Mouse (Mus musculus) forebrain, embryonic 14.5 days (tissue): ENCODE data around the gene Siae. TPM values are rescaled to one million over a fixed set of nuclear protein-coding genes. Genes with fewer than 3 reads are reported as not detected.

Source experiments
- ATAC-seq: fragments of 200-750 bp; cut with Nextera tagmentation; 2 replicates; pipeline ENCODE4 v1.8.0; 2017; ENCODE audit warnings: mild to moderate bottlenecking, moderate library complexity
- DNase-seq: peaks from one replicate; pipeline ENCODE4 v3.0.0-alpha.2; 2015; ENCODE audit warnings: low spot score
- H3K27ac ChIP-seq: fragments of 300-500 bp; sonication (generic); 2 replicates; pipeline ENCODE4 v1.5.1; 2014; ENCODE audit warnings: low read depth, mild to moderate bottlenecking, control low read depth, low read length, moderate library complexity
- H3K27me3 ChIP-seq: fragments of 300-500 bp; sonication (generic); replicated peaks from 2 replicates; pipeline ENCODE4 v1.6.1; 2014; ENCODE audit warnings: low read length, control low read depth, mixed read lengths; ENCODE audit not compliant: control insufficient read depth, insufficient read depth
- H3K36me3 ChIP-seq: fragments of 300-500 bp; sonication (generic); 2 replicates; pipeline ENCODE4 v1.6.1; 2014; ENCODE audit warnings: low read length, control low read depth; ENCODE audit not compliant: control insufficient read depth, insufficient read depth
- H3K4me1 ChIP-seq: fragments of 300-500 bp; sonication (generic); 2 replicates; pipeline ENCODE4 v1.6.1; 2014; ENCODE audit warnings: antibody characterized with exemption, low read length, control low read depth; ENCODE audit not compliant: control insufficient read depth, insufficient read depth
- H3K4me2 ChIP-seq: fragments of 300-500 bp; sonication (generic); 2 replicates; pipeline ENCODE4 v1.6.1; 2014; ENCODE audit warnings: mild to moderate bottlenecking, control low read depth, low read length
- H3K4me3 ChIP-seq: fragments of 300-500 bp; sonication (generic); 2 replicates; pipeline ENCODE4 v1.5.1; 2014; ENCODE audit warnings: low read depth, low read length, control low read depth
- H3K9ac ChIP-seq: fragments of 300-500 bp; sonication (generic); 2 replicates; pipeline ENCODE4 v1.6.1; 2014; ENCODE audit warnings: mild to moderate bottlenecking, low read length, control low read depth, moderate library complexity
- H3K9me3 ChIP-seq: fragments of 300-500 bp; sonication (generic); replicated peaks from 2 replicates; pipeline ENCODE4 v1.6.1; 2016; ENCODE audit warnings: low read length, control low read depth, mixed read lengths; ENCODE audit not compliant: control insufficient read depth
- WGBS: fragments of 180-500 bp; shearing (Covaris S2); extraction: QIAGEN DNeasy Blood & Tissue Kit; methylation state at CpG from one replicate; pipeline ENCODE4 v1.1.7; 2014; 5-methylcytosine and 5-hydroxymethylcytosine counted together
- polyA plus RNA-seq: library from polyadenylated mRNA; unstranded; fragments of >200 nt; fragmentation: Nextera tagmentation; extraction: Ambion mirVana; gene quantifications from 2 replicates; pipeline ENCODE4 v1.2.1, GENCODE M21; 2014

The Siae gene
- 8.5 and 10.5 TPM in 2 replicates for polyA plus RNA-seq

DNA sequence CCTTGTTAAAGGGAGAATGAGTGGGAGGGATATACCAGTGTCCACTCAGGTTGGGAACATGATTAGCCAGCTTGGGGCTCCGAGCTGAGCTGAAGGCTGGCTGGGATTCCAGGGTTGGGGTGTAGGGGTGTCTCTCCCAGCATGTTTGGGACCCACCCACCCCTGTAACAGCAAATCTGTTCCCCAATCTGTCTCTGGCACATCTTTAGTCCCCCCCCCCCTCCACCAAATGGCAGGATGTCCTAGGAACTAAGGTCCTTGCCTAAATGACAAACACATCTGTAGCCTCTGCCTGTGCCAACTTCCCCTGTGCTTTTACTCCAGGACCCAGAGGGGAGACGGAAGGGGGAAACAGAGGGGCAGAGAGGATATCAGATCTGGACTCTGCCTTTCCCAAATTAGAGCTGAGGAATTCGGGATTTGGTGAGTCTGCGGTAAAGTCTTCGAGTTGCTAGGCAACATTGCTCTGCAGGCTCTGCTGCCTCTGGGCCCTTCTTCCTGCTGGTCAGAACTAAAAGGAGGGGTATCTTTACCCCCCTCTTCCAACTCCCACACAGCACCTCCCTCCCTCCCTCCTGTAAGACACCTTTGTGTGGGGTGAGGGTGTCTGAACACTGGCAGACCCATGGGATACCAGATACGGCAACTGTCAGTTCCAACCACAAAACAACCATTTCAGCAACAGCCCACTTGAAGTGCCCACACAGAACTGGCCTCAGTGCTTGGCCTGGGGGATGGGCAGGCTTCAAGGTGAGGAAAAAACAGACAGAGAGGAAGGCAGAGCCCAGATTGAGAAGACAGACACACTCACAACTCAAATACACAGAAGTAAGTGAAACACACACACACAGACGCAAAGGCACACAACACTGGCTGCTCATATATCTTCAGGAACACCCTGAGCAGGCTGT is at the start of gene Siae:
Siae (plus strand) TSS at position 861 of the 911 bp plus-strand sequence.
- 22% methylated on average over 7 of the region's 7 CpGs for WGBS
- Histone ChIP-seq H3K4me2 (no peak within 1 kb of the TSS), H3K27ac (no peak within 1 kb of the TSS), H3K36me3 (no peaks in the 10 kb centered on the region), H3K9ac (0 out of 2 replicates have a peak within 1 kb of the TSS, but pooled peaks have one; percentile 17), H3K9me3 (no peaks in the 10 kb centered on the region), H3K4me1 (peaks cover 16% of the 10 kb centered on the region), H3K4me3 (no peak within 1 kb of the TSS), H3K27me3 (peaks cover 21% of the 10 kb centered on the region)
- DNase-seq (no peak), ATAC-seq (no peak)

DNA sequence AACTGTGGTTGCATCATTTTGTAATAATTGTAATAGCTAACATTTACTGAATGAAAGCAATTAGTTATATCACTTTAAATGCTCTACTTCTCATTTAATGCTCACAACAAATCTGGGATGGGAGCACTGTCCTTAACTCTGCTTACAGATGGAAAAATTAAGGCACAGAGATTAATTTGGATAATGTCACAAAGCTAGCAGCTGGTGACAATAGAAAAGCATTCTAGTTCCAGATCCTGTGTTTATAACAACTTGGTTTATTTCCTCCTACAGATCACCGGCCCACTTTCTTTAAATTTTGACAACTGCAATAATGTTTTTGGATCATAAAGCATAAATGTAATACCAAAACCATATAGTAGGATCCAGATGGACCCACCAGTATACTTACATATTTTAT is 49.5 kb upstream of the Siae start:
- no peak overlapping the region for H3K4me2 ChIP-seq
- no peak overlapping the region for H3K9ac ChIP-seq
- H3K9me3 ChIP-seq, result no peaks in the 10 kb centered on the region
- H3K27me3 ChIP-seq, result no peaks in the 10 kb centered on the region
- ATAC-seq, result no peak
- no peaks in the 10 kb centered on the region for H3K36me3 ChIP-seq
- DNase-seq, result no peak
- no peak overlapping the region for H3K4me3 ChIP-seq
- H3K27ac ChIP-seq, result no peak overlapping the region
- H3K4me1 ChIP-seq, result peaks cover 4% of the 10 kb centered on the region; the same call in 1 of the 2 replicates
- 93% methylated on average over 1 of the region's 1 CpGs for WGBS

DNA sequence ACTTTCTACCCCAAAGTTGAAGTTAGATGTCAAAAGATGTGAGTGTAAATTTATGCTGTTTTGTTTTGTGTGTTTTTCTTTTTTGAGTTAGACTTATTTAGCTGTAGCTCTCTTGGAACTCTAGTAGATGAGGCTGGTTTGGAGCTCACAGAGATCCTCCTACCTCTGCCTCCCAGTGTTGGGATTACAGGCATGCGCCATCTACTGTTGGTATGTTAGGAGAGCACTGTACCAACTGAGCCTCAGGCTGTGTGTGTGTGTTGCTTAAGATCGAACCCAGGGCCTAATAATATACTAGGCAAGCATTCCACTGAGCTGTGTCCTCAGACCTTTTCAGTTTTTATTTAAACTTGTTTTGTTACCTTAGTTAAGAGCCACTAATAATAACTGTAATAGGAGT is 43.4 kb upstream of the Siae start:
- Histone ChIP-seq H3K27me3 (no peaks in the 10 kb centered on the region), H3K4me1 (peaks cover 4% of the 10 kb centered on the region; the same call in 1 of the 2 replicates), H3K36me3 (no peaks in the 10 kb centered on the region), H3K4me3 (no peak overlapping the region), H3K4me2 (no peak overlapping the region), H3K27ac (no peak overlapping the region), H3K9me3 (no peaks in the 10 kb centered on the region), H3K9ac (no peak overlapping the region)
- no peak for ATAC-seq
- no peak for DNase-seq
- 91% methylated on average over 2 of the region's 2 CpGs for WGBS

DNA sequence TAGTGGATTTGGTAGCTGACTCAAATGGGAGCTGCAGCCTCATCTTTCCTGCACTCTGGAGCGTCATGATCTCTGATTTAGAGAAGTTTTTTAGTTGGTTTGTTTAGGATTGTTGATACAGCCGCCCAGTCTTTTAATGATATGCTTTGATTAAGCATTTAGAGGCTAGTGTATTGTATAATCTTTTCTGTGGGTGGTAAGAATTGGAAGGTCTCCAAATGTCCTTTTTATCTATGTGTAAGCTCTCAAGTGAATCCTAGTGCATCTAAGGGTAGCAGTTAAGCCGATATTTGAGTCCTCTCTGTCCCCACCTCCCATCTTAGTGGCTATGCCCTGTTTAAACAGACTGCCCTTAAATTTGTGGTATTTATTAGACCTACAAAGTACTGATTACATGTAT is 41.0 kb upstream of the Siae start:
- ATAC-seq, result no peak
- no peak for DNase-seq
- H3K9ac ChIP-seq, result no peak overlapping the region
- H3K4me2 ChIP-seq, result no peak overlapping the region
- no peak overlapping the region for H3K27ac ChIP-seq
- 71% methylated on average over 3 of the region's 3 CpGs for WGBS
- peaks cover 8% of the 10 kb centered on the region for H3K36me3 ChIP-seq
- no peaks in the 10 kb centered on the region for H3K9me3 ChIP-seq
- no peaks in the 10 kb centered on the region for H3K27me3 ChIP-seq
- H3K4me3 ChIP-seq, result no peak overlapping the region
- H3K4me1 ChIP-seq, result no peaks in the 10 kb centered on the region

DNA sequence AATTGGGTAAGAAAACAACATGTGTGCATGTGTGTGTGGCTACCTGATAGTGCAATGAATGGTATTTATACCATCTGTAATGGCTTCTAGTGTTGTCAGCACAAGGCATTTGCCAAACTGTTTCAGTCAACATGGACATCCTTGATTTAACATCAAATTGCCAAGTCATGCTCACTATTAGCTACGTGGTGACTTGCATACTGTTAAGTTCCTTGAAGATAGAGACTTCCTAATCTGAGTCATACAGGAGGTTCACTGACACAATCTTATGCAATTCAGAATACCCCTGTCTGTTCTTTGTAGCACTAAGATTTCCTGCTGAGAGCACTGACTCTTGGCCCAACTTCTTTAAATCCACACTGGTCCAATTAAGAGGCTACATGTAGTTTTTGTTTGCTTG is 38.0 kb upstream of the Siae start:
- no peaks in the 10 kb centered on the region for H3K27me3 ChIP-seq
- WGBS, result 71% methylated on average over 1 of the region's 1 CpGs
- H3K4me2 ChIP-seq, result no peak overlapping the region
- H3K4me3 ChIP-seq, result no peak overlapping the region
- H3K27ac ChIP-seq, result no peak overlapping the region
- H3K36me3 ChIP-seq, result peaks cover 28% of the 10 kb centered on the region
- H3K9ac ChIP-seq, result no peak overlapping the region
- ATAC-seq (no peak), DNase-seq (no peak)
- H3K9me3 ChIP-seq, result no peaks in the 10 kb centered on the region
- no peaks in the 10 kb centered on the region for H3K4me1 ChIP-seq

DNA sequence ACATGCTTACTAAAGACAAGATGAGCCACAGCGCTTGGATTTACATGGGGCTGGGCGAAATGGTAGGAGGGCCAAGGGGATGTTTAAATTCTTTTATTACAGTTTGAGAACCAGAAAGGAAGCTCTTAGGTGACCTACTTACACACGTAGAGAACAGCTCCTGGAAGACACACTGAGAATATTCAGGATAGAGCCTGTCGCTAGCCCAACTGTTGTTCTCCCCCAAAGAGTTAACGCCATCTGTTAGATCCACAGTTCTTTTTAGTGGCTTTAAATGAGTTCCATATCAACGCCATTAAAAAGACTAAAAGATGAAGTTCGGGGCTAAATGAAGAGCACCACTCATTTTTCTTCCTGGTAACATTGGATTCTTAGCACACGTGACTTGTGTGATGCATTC is 36.5 kb upstream of the Siae start:
- H3K9me3 ChIP-seq, result no peaks in the 10 kb centered on the region
- no peaks in the 10 kb centered on the region for H3K4me1 ChIP-seq
- ATAC-seq (no peak), DNase-seq (peak; percentile 42)
- peaks cover 39% of the 10 kb centered on the region for H3K36me3 ChIP-seq
- no peak overlapping the region for H3K27ac ChIP-seq
- no peak overlapping the region for H3K9ac ChIP-seq
- H3K4me3 ChIP-seq, result no peak overlapping the region
- 82% methylated on average over 8 of the region's 8 CpGs for WGBS
- no peaks in the 10 kb centered on the region for H3K27me3 ChIP-seq
- no peak overlapping the region for H3K4me2 ChIP-seq

DNA sequence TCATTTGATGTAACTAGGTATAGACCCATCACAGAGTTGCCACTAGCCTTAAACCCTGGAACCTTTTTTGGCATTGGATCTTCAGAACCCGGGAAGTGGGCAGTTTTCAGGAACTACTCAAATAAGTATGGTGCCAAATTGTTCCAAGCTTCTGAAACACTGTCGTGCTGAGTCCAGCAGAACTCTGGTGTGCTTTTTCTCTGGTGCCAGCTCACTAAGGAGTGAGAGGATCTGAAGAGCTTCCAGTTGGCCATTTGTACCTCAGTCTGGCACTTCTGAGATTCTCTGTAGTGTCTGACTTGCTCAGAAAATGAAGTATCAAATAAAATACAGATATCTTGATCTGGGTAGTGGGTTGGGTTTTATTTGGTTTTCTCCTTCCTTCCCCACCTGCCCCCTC is 35.5 kb upstream of the Siae start:
- Histone ChIP-seq H3K4me1 (no peaks in the 10 kb centered on the region), H3K9me3 (no peaks in the 10 kb centered on the region), H3K4me2 (no peak overlapping the region), H3K27ac (no peak overlapping the region), H3K36me3 (peaks cover 44% of the 10 kb centered on the region), H3K9ac (no peak overlapping the region), H3K4me3 (no peak overlapping the region), H3K27me3 (no peaks in the 10 kb centered on the region)
- ATAC-seq (no peak), DNase-seq (no peak)
- 89% methylated on average over 2 of the region's 2 CpGs for WGBS

DNA sequence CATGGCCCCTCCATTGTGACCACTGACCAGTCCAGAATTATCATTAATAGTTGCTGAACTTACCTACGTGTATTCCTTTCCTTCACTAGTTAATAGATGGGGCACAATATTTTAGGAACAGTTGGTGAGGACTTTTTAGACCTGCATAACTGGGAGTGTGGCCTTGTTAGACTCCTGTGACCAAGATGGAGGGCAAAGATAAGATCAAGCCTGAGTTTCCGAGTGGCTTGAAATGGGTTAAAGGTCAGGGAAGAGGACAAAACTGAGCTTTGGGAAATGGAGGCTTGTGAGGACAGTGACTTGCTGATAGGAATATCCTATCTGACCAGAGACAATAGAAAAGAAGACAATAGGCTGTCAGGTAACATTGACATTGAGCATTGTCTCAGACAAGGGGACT is 30.0 kb upstream of the Siae start:
- Histone ChIP-seq H3K9ac (no peak overlapping the region), H3K36me3 (peaks cover 30% of the 10 kb centered on the region), H3K4me2 (no peak overlapping the region), H3K27me3 (peaks cover 41% of the 10 kb centered on the region), H3K27ac (no peak overlapping the region), H3K4me3 (no peak overlapping the region), H3K9me3 (no peaks in the 10 kb centered on the region), H3K4me1 (peaks cover 2% of the 10 kb centered on the region; the same call in 1 of the 2 replicates)
- DNase-seq, result no peak
- 97% methylated on average over 2 of the region's 2 CpGs for WGBS
- no peak for ATAC-seq
